Mouse (Mus musculus) CH12.LX (cell line): ENCODE results near the gene Fndc10. TPM values are rescaled to one million over a fixed set of nuclear protein-coding genes. Genes with fewer than 3 reads are reported as not detected.
A peak's percentile ranks its signal among the peaks of the same experiment; 100 is the strongest.

Experiments used
- DNase-seq: peaks from one replicate; pipeline ENCODE4 v3.0.0-alpha.2; 2013; ENCODE audit errors: extremely low read depth
- H3K27ac ChIP-seq: 2 replicates; pipeline ENCODE4 v1.5.1; 2012; ENCODE audit warnings: low read depth, mild to moderate bottlenecking, control low read depth, moderate library complexity; ENCODE audit not compliant: insufficient read depth
- H3K27me3 ChIP-seq: replicated peaks from 2 replicates; pipeline ENCODE3; 2012; ENCODE audit warnings: inconsistent platforms
- H3K36me3 ChIP-seq, 2 experiments: replicated peaks in 1 of 2; 2 replicates each; pipeline versions ENCODE3 to v1.6.1; 2012; ENCODE audit warnings: inconsistent platforms in 1 of 2, low read length in 1 of 2, mild to moderate bottlenecking in 1 of 2, mixed read lengths in 1 of 2, moderate library complexity in 1 of 2; ENCODE audit not compliant: control insufficient read depth in 1 of 2, insufficient read depth in 1 of 2
- H3K4me1 ChIP-seq, 2 experiments: 2 replicates each; pipeline ENCODE4 v1.6.1; 2012; ENCODE audit warnings: inconsistent platforms in 1 of 2, moderate library complexity in 1 of 2; ENCODE audit not compliant: insufficient read depth in 2 of 2, control insufficient read depth in 1 of 2
- H3K4me2 ChIP-seq: 2 replicates; pipeline ENCODE4 v1.6.1; 2012; ENCODE audit warnings: low read depth, mild to moderate bottlenecking, control low read depth; ENCODE audit not compliant: poor library complexity, insufficient read depth, severe bottlenecking
- H3K4me3 ChIP-seq, 3 experiments: fragments of 150-350 bp in 1 of 3; sonication (generic) in 1 of 3; replicated peaks in 1 of 3; 2 replicates each; pipeline versions ENCODE3 to v1.5.1; 2011 to 2012; ENCODE audit warnings: low read depth in 2 of 3, low read length in 2 of 3, mild to moderate bottlenecking in 2 of 3, moderate library complexity in 2 of 3, control low read depth in 1 of 3, improper control_type of control experiment in 1 of 3, inconsistent platforms in 1 of 3, mixed read lengths in 1 of 3; ENCODE audit not compliant: poor library complexity in 1 of 3
- H3K79me2 ChIP-seq: replicated peaks from 2 replicates; pipeline ENCODE4 v1.6.1; 2012; ENCODE audit warnings: mild to moderate bottlenecking, moderate library complexity; ENCODE audit not compliant: control insufficient read depth, poor library complexity, insufficient read depth, severe bottlenecking; ENCODE audit errors: extremely low read depth
- H3K9ac ChIP-seq: 2 replicates; pipeline ENCODE4 v1.6.1; 2012; ENCODE audit warnings: low read depth, mild to moderate bottlenecking, control low read depth, moderate library complexity; ENCODE audit not compliant: insufficient read depth
- H3K9me3 ChIP-seq: replicated peaks from 2 replicates; pipeline ENCODE3; 2012; ENCODE audit warnings: low read length, inconsistent platforms, mixed read lengths
- CTCF ChIP-seq, 2 experiments: IDR thresholded peaks in 1 of 2; conservative IDR thresholded peaks in 1 of 2; 2 replicates each; pipeline ENCODE4 v1.5.1; 2011 to 2012; ENCODE audit warnings: low read depth in 2 of 2, low read length in 2 of 2, improper control_type of control experiment in 1 of 2, inconsistent platforms in 1 of 2, mild to moderate bottlenecking in 1 of 2, moderate library complexity in 1 of 2
- E2F4 ChIP-seq: IDR thresholded peaks from 2 replicates; pipeline ENCODE4 v1.6.1; 2011; ENCODE audit warnings: low read depth, low read length, improper control_type of control experiment; ENCODE audit not compliant: insufficient replicate concordance
- ELF1 ChIP-seq: IDR thresholded peaks from 2 replicates; pipeline ENCODE4 v1.6.1; 2014; ENCODE audit warnings: low read depth, mild to moderate bottlenecking, inconsistent platforms, low read length, improper control_type of control experiment
- EP300 ChIP-seq: IDR thresholded peaks from 2 replicates; pipeline ENCODE4 v1.6.1; 2011; ENCODE audit warnings: low read length, improper control_type of control experiment
- ETS1 ChIP-seq: conservative IDR thresholded peaks from 2 replicates; pipeline ENCODE4 v1.6.1; 2012; ENCODE audit warnings: low read depth, mild to moderate bottlenecking, inconsistent platforms, low read length, improper control_type of control experiment, moderate library complexity
- IRF4 ChIP-seq: IDR thresholded peaks from 2 replicates; pipeline ENCODE4 v1.6.1; 2014; ENCODE audit warnings: low read depth, mild to moderate bottlenecking, inconsistent platforms, low read length, improper control_type of control experiment
- JUN ChIP-seq: IDR thresholded peaks from 2 replicates; pipeline ENCODE4 v1.6.1; 2011; ENCODE audit warnings: low read depth, mild to moderate bottlenecking, low read length, improper control_type of control experiment, moderate library complexity; ENCODE audit not compliant: insufficient read depth
- MAFK ChIP-seq: IDR thresholded peaks from 2 replicates; pipeline ENCODE4 v1.6.1; 2011; ENCODE audit warnings: low read length, improper control_type of control experiment; ENCODE audit not compliant: insufficient replicate concordance
- MYC ChIP-seq: IDR thresholded peaks from 2 replicates; pipeline ENCODE4 v1.6.1; 2011; ENCODE audit warnings: low read depth, mild to moderate bottlenecking, improper control_type of control experiment, low read length
- NRF1 ChIP-seq: IDR thresholded peaks from 2 replicates; pipeline ENCODE4 v1.6.1; 2014; ENCODE audit warnings: low read depth, mild to moderate bottlenecking, inconsistent platforms, low read length, improper control_type of control experiment, moderate library complexity
- POLR2A ChIP-seq: IDR thresholded peaks from 2 replicates; pipeline ENCODE4 v1.6.1; 2011; ENCODE audit warnings: low read depth, mild to moderate bottlenecking, improper control_type of control experiment, low read length
- USF2 ChIP-seq: conservative IDR thresholded peaks from 2 replicates; pipeline ENCODE4 v1.6.1; 2011; ENCODE audit warnings: low read depth, low read length, improper control_type of control experiment
- ZNF384 ChIP-seq: IDR thresholded peaks from 2 replicates; pipeline ENCODE4 v1.6.1; 2012; ENCODE audit warnings: low read depth, low read length, improper control_type of control experiment, inconsistent platforms
- dilution Hi-C: fragments of 300-500 bp; cut with MboI; formaldehyde crosslinking; loops from 2 replicates; pipeline ENCODE4 v1.14.3; 2020; ENCODE audit warnings: low sequenced_read_pairs; ENCODE audit not compliant: extremely low pct_unique_long_range_greater_than_20kb, extremely low pct_ligation_motif_present
- in situ Hi-C: fragments of 300-500 bp; cut with MboI; formaldehyde crosslinking; loops from 3 replicates; pipeline ENCODE4 v1.14.3; 2019; ENCODE audit warnings: low sequenced_read_pairs, low pct_ligation_motif_present, low pct_unique_long_range_greater_than_20kb, mixed read lengths
- polyA plus RNA-seq: library from polyadenylated mRNA; unstranded; fragments of >175 nt; gene quantifications from 2 replicates; pipeline ENCODE4 v1.2.1, GENCODE M21; 2012; ENCODE audit warnings: low read depth; ENCODE audit not compliant: insufficient read length
- total RNA-seq, 2 experiments: library from RNA; depleted of rRNA; stranded (reverse); fragments of 300-350 nt in 1 of 2; fragments of >200 nt in 1 of 2; gene quantifications; 2 replicates each; pipeline ENCODE4 v1.2.3; 2012 to 2014

Gene Fndc10
- total and polyA plus RNA-seq, 3 experiments, result 1.3 to 3.2 (median 1.7) TPM

- dilution Hi-C loops (no loop called here), in situ Hi-C loops (no loop called here)
- Histone ChIP-seq H3K4me1 (peaks cover 0 to 8% of the 10 kb centered on the region in 2 experiments; a peak in 1 of 4 replicates), H3K27me3 (no peaks in the 10 kb centered on the region), H3K27ac (no peak overlapping the region), H3K4me3 (no peak overlapping the region), H3K9me3 (no peaks in the 10 kb centered on the region), H3K4me2 (no peak overlapping the region), H3K79me2 (no peaks in the 10 kb centered on the region), H3K9ac (no peak overlapping the region)
- DNase-seq, result no peak
- TF ChIP-seq POLR2A (no peak), EP300 (no peak), ZNF384 (no peak), IRF4 (no peak), E2F4 (no peak), CTCF (conservative IDR thresholded peaks at IDR 0.05 in 1 of 2, IDR thresholded peaks at IDR 0.05 in 1 of 2; ENCODE audit: low read depth in 2 of 2, low read length in 2 of 2) (no peak), MYC (no peak), NRF1 (no peak), JUN (no peak), ETS1 (no peak), MAFK (no peak)
- TF ChIP-seq, all 38 proteins: peak for 0
- H3K36me3 ChIP-seq, result peaks cover 74 to 95% of the 10 kb centered on the region in 2 experiments
Observed at GRCm38 (mm10) chr4:155660641-155661040, 33.5 kb upstream of the Fndc10 start.

GRCm38 (mm10) chr4:155666903-155667302 lies 27.2 kb upstream of the Fndc10 start:
- Histone ChIP-seq H3K79me2 (no peaks in the 10 kb centered on the region), H3K4me3 (peak overlapping the region in 1 of 3 experiments; percentile 21), H3K27me3 (no peaks in the 10 kb centered on the region), H3K9me3 (no peaks in the 10 kb centered on the region), H3K9ac (no peak overlapping the region; the same call in 1 of the 2 replicates), H3K36me3 (peaks cover 27 to 46% of the 10 kb centered on the region in 2 experiments), H3K27ac (no peak overlapping the region), H3K4me2 (no peak overlapping the region), H3K4me1 (peaks cover 3 to 25% of the 10 kb centered on the region in 2 experiments)
- dilution Hi-C loops, result no loop called here
- TF ChIP-seq NRF1, result no peak
- peak; percentile 50; the same call in 1 of the 2 replicates for TF ChIP-seq ELF1
- TF ChIP-seq ETS1, result no peak
- TF ChIP-seq USF2, result no peak
- DNase-seq, result no peak
- in situ Hi-C loops, result no loop called here
